Mouse (Mus musculus) kidney, adult 2 months (tissue): ENCODE data around the gene Dennd2c.

ENCODE experiments used
- CTCF ChIP-seq: fragments of 200-500 bp; conservative IDR thresholded peaks from 2 replicates; pipeline ENCODE4 v1.5.1; 2011; ENCODE audit warnings: low read depth, mild to moderate bottlenecking, control low read depth, low read length, moderate library complexity, mixed read lengths; ENCODE audit not compliant: insufficient read depth, insufficient read length
- POLR2A ChIP-seq: fragments of 200-500 bp; IDR thresholded peaks from one replicate; pipeline ENCODE4 v1.6.1; 2011; ENCODE audit warnings: low read depth, low read length, control low read depth

GRCm38 (mm10) chr3:103145336-103145735 is 42.9 kb downstream of the Dennd2c start:
- TF ChIP-seq POLR2A, result no peak
- TF ChIP-seq CTCF, result no peak
